Mouse (Mus musculus): ENCODE measurements around the gene Adprhl2. TPM values are rescaled to one million over a fixed set of nuclear protein-coding genes. Genes with fewer than 3 reads are reported as not detected.
A peak's percentile ranks its signal among the peaks of the same experiment; 100 is the strongest.

Gene Adprhl2
- polyA plus RNA-seq, 1 experiment from 2014 or later = 42.1 TPM

DNA sequence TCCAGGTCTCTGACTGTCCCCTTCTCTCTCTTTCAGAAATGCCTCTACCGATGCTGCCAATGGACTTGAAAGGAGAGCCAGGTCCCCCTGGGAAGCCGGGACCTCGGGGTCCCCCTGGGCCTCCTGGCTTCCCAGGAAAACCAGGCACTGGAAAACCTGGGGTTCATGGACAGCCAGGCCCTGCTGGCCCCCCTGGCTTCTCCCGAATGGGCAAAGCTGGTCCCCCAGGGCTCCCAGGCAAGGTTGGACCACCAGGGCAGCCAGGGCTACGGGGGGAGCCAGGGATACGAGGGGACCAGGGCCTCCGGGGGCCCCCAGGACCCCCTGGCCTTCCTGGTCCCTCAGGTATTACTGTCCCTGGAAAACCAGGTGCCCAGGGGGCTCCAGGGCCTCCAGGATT is 11.2 kb downstream of the Adprhl2 start:
- ATAC-seq (no peak), DNase-seq (ENCODE audit: low spot score) (no peak)
- Histone ChIP-seq H3K36me3 (ENCODE audit: insufficient read depth, low read length) (no peaks in the 10 kb centered on the region), H3K4me2 (replicated peaks; ENCODE audit: low read depth, low read length) (no peak overlapping the region), H3K4me3 (ENCODE audit: low read depth, low read length) (no peak overlapping the region), H3K9ac (replicated peaks; ENCODE audit: low read depth) (no peak overlapping the region), H3K9me3 (ENCODE audit: low read length) (no peaks in the 10 kb centered on the region), H3K4me1 (ENCODE audit: insufficient read depth, low read depth, low read length) (no peaks in the 10 kb centered on the region), H3K27ac (ENCODE audit: low read length) (no peak overlapping the region), H3K27me3 (replicated peaks; ENCODE audit: insufficient read depth, low read length) (no peaks in the 10 kb centered on the region)
- 70% methylated on average over 6 of the region's 7 CpGs for WGBS
- TF ChIP-seq EP300 (IDR thresholded peaks at IDR 0.05) (no peak), CTCF (IDR thresholded peaks at IDR 0.05) (no peak)

GRCm38 (mm10) chr4:126309922-126310309 is 11.6 kb downstream of the Adprhl2 start:
- TF ChIP-seq CTCF (IDR thresholded peaks at IDR 0.05) = peak; percentile 93
- TF ChIP-seq EP300 (IDR thresholded peaks at IDR 0.05) = peak; percentile 14; the same call in 1 of the 2 replicates
- no peak overlapping the region for H3K9ac ChIP-seq (replicated peaks; ENCODE audit: low read depth)
- H3K27me3 ChIP-seq (replicated peaks; ENCODE audit: insufficient read depth, low read length) = no peaks in the 10 kb centered on the region
- no peaks in the 10 kb centered on the region for H3K9me3 ChIP-seq (ENCODE audit: low read length)
- no peak overlapping the region for H3K4me3 ChIP-seq (ENCODE audit: low read depth, low read length)
- under 1% methylated on average over 7 of the region's 7 CpGs for WGBS
- DNase-seq (ENCODE audit: low spot score) (peak; percentile 91), ATAC-seq (peak; percentile 80)
- H3K36me3 ChIP-seq (ENCODE audit: insufficient read depth, low read length) = no peaks in the 10 kb centered on the region
- peak overlapping the region; percentile 28; the same call in 1 of the 2 replicates for H3K4me2 ChIP-seq (replicated peaks; ENCODE audit: low read depth, low read length)
- no peaks in the 10 kb centered on the region for H3K4me1 ChIP-seq (ENCODE audit: insufficient read depth, low read depth, low read length)
- H3K27ac ChIP-seq (ENCODE audit: low read length) = no peak overlapping the region

DNA sequence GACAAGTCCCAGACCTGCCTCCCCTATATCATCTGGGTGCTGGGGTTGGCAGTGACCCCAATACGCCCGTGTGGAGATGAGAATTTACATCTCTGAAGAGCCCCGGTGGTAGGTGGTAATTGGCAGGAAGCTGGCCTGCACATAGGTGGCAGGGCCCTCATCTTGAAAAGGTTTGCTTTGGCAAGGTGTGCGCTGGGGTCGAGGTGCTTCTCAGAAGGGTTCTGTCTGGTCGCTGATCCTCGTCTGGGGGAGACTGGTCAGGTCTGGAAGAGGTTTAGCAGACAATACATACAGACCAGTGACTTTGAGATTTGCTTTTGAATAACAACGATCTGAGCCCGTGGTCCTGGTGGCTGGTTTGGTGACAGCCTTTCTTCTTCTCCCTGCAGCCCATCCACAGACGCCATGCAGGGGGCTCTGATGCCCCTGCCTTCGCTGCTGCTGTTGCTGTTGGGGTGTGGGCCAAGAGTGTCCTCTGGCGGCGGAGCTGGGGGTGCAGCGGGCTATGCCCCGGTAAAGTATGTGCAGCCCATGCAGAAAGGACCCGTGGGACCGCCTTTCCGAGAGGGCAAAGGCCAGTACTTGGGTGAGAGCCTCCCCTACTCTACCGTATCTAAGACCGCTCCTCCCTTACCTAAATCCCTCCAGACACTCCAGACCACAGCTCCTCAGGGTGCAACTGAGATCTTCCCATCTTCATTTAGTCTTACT is 12.1 kb downstream of the Adprhl2 start:
- peak overlapping the region; percentile 28; the same call in 1 of the 2 replicates for H3K4me2 ChIP-seq (replicated peaks; ENCODE audit: low read depth, low read length)
- H3K36me3 ChIP-seq (ENCODE audit: insufficient read depth, low read length) = no peaks in the 10 kb centered on the region
- H3K4me3 ChIP-seq (ENCODE audit: low read depth, low read length) = no peak overlapping the region
- H3K27me3 ChIP-seq (replicated peaks; ENCODE audit: insufficient read depth, low read length) = no peaks in the 10 kb centered on the region
- H3K27ac ChIP-seq (ENCODE audit: low read length) = no peak overlapping the region
- no peak overlapping the region for H3K9ac ChIP-seq (replicated peaks; ENCODE audit: low read depth)
- 16% methylated on average over 20 of the region's 20 CpGs for WGBS
- no peak for DNase-seq (ENCODE audit: low spot score)
- peak; percentile 54 for ATAC-seq
- H3K4me1 ChIP-seq (ENCODE audit: insufficient read depth, low read depth, low read length) = no peaks in the 10 kb centered on the region
- no peak for TF ChIP-seq EP300 (IDR thresholded peaks at IDR 0.05)
- TF ChIP-seq CTCF (IDR thresholded peaks at IDR 0.05) = peak; percentile 45; the same call in 1 of the 2 replicates
- no peaks in the 10 kb centered on the region for H3K9me3 ChIP-seq (ENCODE audit: low read length)

DNA sequence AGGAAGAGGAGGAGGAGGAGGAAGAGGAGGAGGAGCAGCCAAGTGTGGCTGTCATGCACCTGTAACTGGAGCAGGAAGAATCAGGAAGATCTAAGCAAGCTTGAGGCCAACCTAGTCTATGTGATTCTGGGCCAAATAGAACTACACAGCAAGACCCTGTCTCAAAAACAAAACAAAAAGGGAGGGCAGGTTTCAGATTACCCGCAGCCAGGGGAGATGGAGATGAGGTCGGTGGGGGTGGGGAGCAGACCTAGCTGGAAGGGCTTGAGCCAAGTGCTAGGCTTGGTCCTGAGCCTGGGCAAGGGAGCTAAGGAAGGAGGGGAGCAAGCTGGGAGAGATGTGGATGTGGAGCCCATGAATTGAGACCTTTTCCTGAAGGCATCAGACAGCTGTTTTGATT is 14.7 kb downstream of the Adprhl2 start:
- H3K9ac ChIP-seq (replicated peaks; ENCODE audit: low read depth) = no peak overlapping the region
- no peaks in the 10 kb centered on the region for H3K27me3 ChIP-seq (replicated peaks; ENCODE audit: insufficient read depth, low read length)
- no peaks in the 10 kb centered on the region for H3K36me3 ChIP-seq (ENCODE audit: insufficient read depth, low read length)
- TF ChIP-seq CTCF (IDR thresholded peaks at IDR 0.05) (no peak), EP300 (IDR thresholded peaks at IDR 0.05) (no peak)
- H3K4me2 ChIP-seq (replicated peaks; ENCODE audit: low read depth, low read length) = no peak overlapping the region
- H3K27ac ChIP-seq (ENCODE audit: low read length) = no peak overlapping the region
- no peaks in the 10 kb centered on the region for H3K9me3 ChIP-seq (ENCODE audit: low read length)
- no peaks in the 10 kb centered on the region for H3K4me1 ChIP-seq (ENCODE audit: insufficient read depth, low read depth, low read length)
- DNase-seq (ENCODE audit: low spot score) = no peak
- ATAC-seq = no peak
- no peak overlapping the region for H3K4me3 ChIP-seq (ENCODE audit: low read depth, low read length)
- WGBS = 10% methylated on average over 2 of the region's 2 CpGs

DNA sequence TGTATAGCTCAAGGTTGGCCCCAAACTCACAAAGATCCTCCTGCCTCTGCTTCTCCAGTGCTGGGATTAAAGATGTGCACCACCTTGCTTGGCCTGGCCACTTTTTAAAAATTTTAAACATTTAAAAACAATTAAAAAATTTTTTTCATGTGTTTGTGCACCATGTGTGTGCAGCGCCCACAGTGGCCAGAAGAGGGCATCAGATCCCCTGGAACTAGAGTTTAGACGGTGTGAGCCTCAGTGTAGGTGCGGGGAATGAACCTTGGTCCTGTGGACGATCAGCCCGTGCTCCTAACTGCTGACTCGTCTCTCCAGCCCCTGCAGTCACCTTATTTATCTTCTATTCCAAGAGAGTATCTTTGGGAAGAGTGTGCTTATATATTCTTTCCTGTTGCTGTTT is 15.4 kb downstream of the Adprhl2 start:
- H3K4me1 ChIP-seq (ENCODE audit: insufficient read depth, low read depth, low read length) = peaks cover 6% of the 10 kb centered on the region
- no peak overlapping the region for H3K27ac ChIP-seq (ENCODE audit: low read length)
- DNase-seq (ENCODE audit: low spot score) (no peak), ATAC-seq (no peak)
- no peak overlapping the region for H3K9ac ChIP-seq (replicated peaks; ENCODE audit: low read depth)
- 83% methylated on average over 6 of the region's 6 CpGs for WGBS
- no peaks in the 10 kb centered on the region for H3K36me3 ChIP-seq (ENCODE audit: insufficient read depth, low read length)
- no peak overlapping the region for H3K4me2 ChIP-seq (replicated peaks; ENCODE audit: low read depth, low read length)
- no peak overlapping the region for H3K4me3 ChIP-seq (ENCODE audit: low read depth, low read length)
- H3K27me3 ChIP-seq (replicated peaks; ENCODE audit: insufficient read depth, low read length) = peaks cover under 1% of the 10 kb centered on the region; the same call in 1 of the 2 replicates
- H3K9me3 ChIP-seq (ENCODE audit: low read length) = no peaks in the 10 kb centered on the region
- no peak for TF ChIP-seq EP300 (IDR thresholded peaks at IDR 0.05)
- TF ChIP-seq CTCF (IDR thresholded peaks at IDR 0.05) = peak; percentile 13; the same call in 1 of the 2 replicates

GRCm38 (mm10) chr4:126305428-126305827 is 16.1 kb downstream of the Adprhl2 start:
- peaks cover 7% of the 10 kb centered on the region; the same call in 1 of the 2 replicates for H3K27me3 ChIP-seq (replicated peaks; ENCODE audit: insufficient read depth, low read length)
- H3K4me1 ChIP-seq (ENCODE audit: insufficient read depth, low read depth, low read length) = peaks cover 12% of the 10 kb centered on the region
- no peak for TF ChIP-seq CTCF (IDR thresholded peaks at IDR 0.05)
- TF ChIP-seq EP300 (IDR thresholded peaks at IDR 0.05) = no peak
- H3K36me3 ChIP-seq (ENCODE audit: insufficient read depth, low read length) = no peaks in the 10 kb centered on the region
- no peak overlapping the region for H3K27ac ChIP-seq (ENCODE audit: low read length)
- ATAC-seq = no peak
- no peak overlapping the region for H3K9ac ChIP-seq (replicated peaks; ENCODE audit: low read depth)
- H3K9me3 ChIP-seq (ENCODE audit: low read length) = no peaks in the 10 kb centered on the region
- H3K4me3 ChIP-seq (ENCODE audit: low read depth, low read length) = no peak overlapping the region
- DNase-seq (ENCODE audit: low spot score) = no peak
- H3K4me2 ChIP-seq (replicated peaks; ENCODE audit: low read depth, low read length) = no peak overlapping the region
- WGBS = 96% methylated on average over 1 of the region's 1 CpGs

Measured in lung, postnatal 0 days (tissue).